Mouse (Mus musculus) midbrain, postnatal 0 days (tissue): ENCODE measurements around the gene Klhl29. TPM values are rescaled to one million over a fixed set of nuclear protein-coding genes. Genes with fewer than 3 reads are reported as not detected.

Experiments
- ATAC-seq: fragments of 200-750 bp; cut with Nextera tagmentation; 2 replicates; pipeline ENCODE4 v1.8.0; 2017; ENCODE audit warnings: moderate number of reproducible peaks, mild to moderate bottlenecking, moderate TSS enrichment, moderate library complexity; ENCODE audit not compliant: low FRiP score
- DNase-seq: peaks from one replicate; pipeline ENCODE4 v3.0.0-alpha.2; 2015; ENCODE audit warnings: low spot score
- H3K27ac ChIP-seq: fragments of 300-500 bp; sonication (generic); 2 replicates; pipeline ENCODE4 v1.5.1; 2014; ENCODE audit warnings: low read depth, mild to moderate bottlenecking, low read length, mixed read lengths
- H3K27me3 ChIP-seq: fragments of 300-500 bp; sonication (generic); 2 replicates; pipeline ENCODE4 v1.6.1; 2014; ENCODE audit warnings: low read length, control low read depth, mixed read lengths; ENCODE audit not compliant: insufficient read depth
- H3K36me3 ChIP-seq: fragments of 300-500 bp; sonication (generic); 2 replicates; pipeline ENCODE4 v1.6.1; 2014; ENCODE audit warnings: low read length, control low read depth, mixed read lengths; ENCODE audit not compliant: insufficient read depth
- H3K4me1 ChIP-seq: fragments of 300-500 bp; sonication (generic); 2 replicates; pipeline ENCODE4 v1.6.1; 2014; ENCODE audit warnings: mild to moderate bottlenecking, control low read depth, antibody characterized with exemption, low read length, mixed read lengths; ENCODE audit not compliant: insufficient read depth
- H3K4me2 ChIP-seq: fragments of 300-500 bp; sonication (generic); 2 replicates; pipeline ENCODE4 v1.6.1; 2014; ENCODE audit warnings: low read depth, mild to moderate bottlenecking, low read length, mixed read lengths; ENCODE audit not compliant: poor library complexity, severe bottlenecking
- H3K4me3 ChIP-seq: fragments of 300-500 bp; sonication (generic); 2 replicates; pipeline ENCODE4 v1.5.1; 2014; ENCODE audit warnings: low read depth, mild to moderate bottlenecking, low read length, moderate library complexity
- H3K9ac ChIP-seq: fragments of 300-500 bp; sonication (generic); replicated peaks from 2 replicates; pipeline ENCODE4 v1.6.1; 2014; ENCODE audit warnings: mild to moderate bottlenecking, low read length, moderate library complexity, mixed read lengths; ENCODE audit not compliant: poor library complexity, severe bottlenecking
- H3K9me3 ChIP-seq: fragments of 300-500 bp; sonication (generic); 2 replicates; pipeline ENCODE4 v1.6.1; 2016; ENCODE audit warnings: low read length, control low read depth
- CTCF ChIP-seq: IDR thresholded peaks from 2 replicates; pipeline ENCODE4 v1.5.1; 2016; ENCODE audit warnings: antibody characterized with exemption, mild to moderate bottlenecking
- WGBS: fragments of 180-500 bp; shearing (Covaris S2); extraction: QIAGEN DNeasy Blood & Tissue Kit; methylation state at CpG from one replicate; pipeline ENCODE4 v1.1.7; 2014; 5-methylcytosine and 5-hydroxymethylcytosine counted together
- polyA plus RNA-seq: library from polyadenylated mRNA; unstranded; fragments of >200 nt; fragmentation: Nextera tagmentation; extraction: Ambion mirVana; gene quantifications from 2 replicates; pipeline ENCODE4 v1.2.1, GENCODE M21; 2015
- total RNA-seq: library from RNA; depleted of rRNA; stranded (reverse); fragments of >200 nt; gene quantifications from 2 replicates; pipeline ENCODE4 v1.2.3, GENCODE M21; 2014

The Klhl29 gene
- total and polyA plus RNA-seq, 2 experiments from 2014 or later = 2.7 to 11.9 TPM

GRCm38 (mm10) chr12:5239451-5240245, 135.8 kb downstream of the Klhl29 start:
- Histone ChIP-seq H3K9ac (no peak overlapping the region), H3K36me3 (no peaks in the 10 kb centered on the region), H3K27ac (no peak overlapping the region), H3K27me3 (no peaks in the 10 kb centered on the region), H3K9me3 (no peaks in the 10 kb centered on the region), H3K4me3 (no peak overlapping the region), H3K4me1 (no peaks in the 10 kb centered on the region), H3K4me2 (no peak overlapping the region)
- DNase-seq (peak; percentile 47), ATAC-seq (no peak)
- 66% methylated on average over 17 of the region's 17 CpGs for WGBS
- TF ChIP-seq CTCF = no peak

GRCm38 (mm10) chr12:5237078-5237477, 138.4 kb downstream of the Klhl29 start:
- no peak overlapping the region for H3K4me2 ChIP-seq
- no peaks in the 10 kb centered on the region for H3K27me3 ChIP-seq
- no peak overlapping the region for H3K4me3 ChIP-seq
- no peak overlapping the region for H3K27ac ChIP-seq
- no peak overlapping the region for H3K9ac ChIP-seq
- no peaks in the 10 kb centered on the region for H3K36me3 ChIP-seq
- 0 out of 2 replicates have a peak, but pooled peaks have one; percentile 11 for TF ChIP-seq CTCF
- ATAC-seq (peak; percentile 18; the same call in 1 of the 2 replicates), DNase-seq (peak; percentile 60)
- H3K4me1 ChIP-seq = no peaks in the 10 kb centered on the region
- H3K9me3 ChIP-seq = no peaks in the 10 kb centered on the region
- 62% methylated on average over 5 of the region's 5 CpGs for WGBS

DNA sequence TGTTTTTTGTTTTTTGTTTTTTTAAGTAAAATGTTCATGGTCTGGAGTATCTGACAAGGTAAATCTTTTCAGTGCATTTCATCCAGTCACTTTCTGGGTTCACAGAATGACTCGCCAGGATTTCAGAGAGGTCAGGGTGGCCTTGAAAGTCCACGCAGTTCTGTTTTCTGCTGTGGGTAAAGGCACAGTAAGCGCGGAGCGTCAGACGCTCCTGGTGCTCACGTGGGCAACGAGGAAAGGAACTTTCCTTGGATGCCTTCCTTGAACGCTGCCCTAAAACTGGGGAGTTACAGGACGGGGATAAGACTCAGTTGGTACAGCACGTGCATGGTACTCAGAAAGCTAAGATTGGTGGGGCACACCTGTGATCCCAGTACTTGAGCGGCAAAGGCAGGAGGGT, 139.9 kb downstream of the Klhl29 start:
- Histone ChIP-seq H3K4me2 (no peak overlapping the region), H3K9ac (no peak overlapping the region), H3K36me3 (no peaks in the 10 kb centered on the region), H3K27me3 (no peaks in the 10 kb centered on the region), H3K4me1 (no peaks in the 10 kb centered on the region), H3K4me3 (no peak overlapping the region), H3K27ac (no peak overlapping the region), H3K9me3 (no peaks in the 10 kb centered on the region)
- DNase-seq (no peak), ATAC-seq (no peak)
- WGBS = 92% methylated on average over 12 of the region's 12 CpGs
- TF ChIP-seq CTCF = no peak

- H3K9me3 ChIP-seq = no peaks in the 10 kb centered on the region
- no peaks in the 10 kb centered on the region for H3K36me3 ChIP-seq
- H3K4me1 ChIP-seq = peaks cover 9% of the 10 kb centered on the region; the same call in 1 of the 2 replicates
- TF ChIP-seq CTCF = no peak
- no peak overlapping the region for H3K4me3 ChIP-seq
- no peaks in the 10 kb centered on the region for H3K27me3 ChIP-seq
- no peak overlapping the region for H3K4me2 ChIP-seq
- H3K9ac ChIP-seq = no peak overlapping the region
- ATAC-seq = no peak
- WGBS = 98% methylated on average over 5 of the region's 5 CpGs
- DNase-seq = no peak
- no peak overlapping the region for H3K27ac ChIP-seq
These were observed 145.0 kb downstream of the Klhl29 start for GRCm38 (mm10) chr12:5230504-5230903.

DNA sequence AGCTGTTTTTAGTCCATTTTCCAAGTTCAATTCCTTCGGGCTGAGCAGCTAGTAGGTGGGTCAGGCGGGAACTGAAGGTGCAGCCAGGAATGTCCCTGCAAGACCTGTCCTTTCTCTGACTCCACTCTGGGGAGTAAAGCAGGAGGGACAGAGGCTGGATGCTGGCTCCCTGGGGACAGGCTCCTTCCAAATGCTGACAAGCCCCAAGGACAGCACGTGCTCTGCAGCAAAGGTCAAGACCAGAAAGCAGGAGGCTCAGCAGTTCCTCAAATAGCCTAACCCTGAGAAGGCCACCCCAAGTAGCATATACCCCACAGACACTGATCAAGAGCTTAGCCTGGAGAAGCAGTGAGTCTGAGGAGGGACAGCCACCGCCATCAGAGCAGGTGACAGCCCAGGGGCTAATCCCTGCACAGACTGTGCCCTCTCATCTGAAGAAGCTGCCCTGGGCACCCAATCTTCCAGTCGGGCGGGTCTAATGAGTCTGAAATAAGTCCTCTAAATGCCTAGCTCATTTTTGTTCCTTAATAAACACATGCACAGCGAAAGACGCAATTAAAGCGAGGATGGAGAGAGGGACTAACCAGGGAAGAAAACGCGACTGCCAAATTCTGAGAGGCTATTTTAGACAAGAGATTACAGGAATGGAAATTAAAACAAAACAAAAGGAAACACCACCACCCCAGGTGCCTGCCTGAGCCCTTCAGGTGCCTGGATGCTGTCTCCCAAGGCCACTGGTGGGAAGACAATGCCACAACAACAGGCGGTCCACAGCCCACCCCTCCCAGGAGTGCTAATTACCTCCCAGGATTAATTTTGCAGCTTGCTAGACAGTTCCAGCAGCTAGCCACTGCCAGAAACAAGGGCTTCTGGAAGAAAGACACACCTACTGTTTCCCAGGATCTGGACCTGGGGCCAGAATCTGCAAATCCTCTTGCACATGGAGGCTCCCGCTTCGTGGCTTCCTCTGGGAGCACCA, 148.5 kb downstream of the Klhl29 start:
- no peaks in the 10 kb centered on the region for H3K9me3 ChIP-seq
- WGBS = 35% methylated on average over 14 of the region's 14 CpGs
- no peak overlapping the region for H3K4me2 ChIP-seq
- no peaks in the 10 kb centered on the region for H3K27me3 ChIP-seq
- no peak for DNase-seq
- no peak overlapping the region for H3K4me3 ChIP-seq
- ATAC-seq = no peak
- H3K36me3 ChIP-seq = no peaks in the 10 kb centered on the region
- TF ChIP-seq CTCF = no peak
- 0 out of 2 replicates have a peak overlapping the region, but pooled peaks have one; percentile 18 for H3K27ac ChIP-seq
- 0 out of 2 replicates have a peak overlapping the region, but pooled peaks have one; percentile 13 for H3K9ac ChIP-seq
- H3K4me1 ChIP-seq = peaks cover 9% of the 10 kb centered on the region; the same call in 1 of the 2 replicates
